Mouse (Mus musculus) embryonic facial prominence, embryonic 10.5 days (tissue): Measurements from ENCODE around the gene Bak1. TPM values are rescaled to one million over a fixed set of nuclear protein-coding genes. Genes with fewer than 3 reads are reported as not detected.

ENCODE experiments used
- DNase-seq: peaks from one replicate; pipeline ENCODE4 v3.0.0-alpha.2; 2017; ENCODE audit warnings: low spot score
- H3K27ac ChIP-seq: fragments of 300-500 bp; sonication (generic); replicated peaks from 2 replicates; pipeline ENCODE4 v1.5.1; 2016; ENCODE audit warnings: mild to moderate bottlenecking
- H3K27me3 ChIP-seq: fragments of 300-500 bp; sonication (generic); replicated peaks from 2 replicates; pipeline ENCODE4 v1.6.1; 2016; ENCODE audit warnings: low read depth, mild to moderate bottlenecking; ENCODE audit not compliant: poor library complexity, severe bottlenecking
- H3K36me3 ChIP-seq: fragments of 300-500 bp; sonication (generic); replicated peaks from 2 replicates; pipeline ENCODE4 v1.6.1; 2016; ENCODE audit warnings: mild to moderate bottlenecking, moderate library complexity
- H3K4me1 ChIP-seq: fragments of 300-500 bp; sonication (generic); 2 replicates; pipeline ENCODE4 v1.6.1; 2016
- H3K4me3 ChIP-seq: fragments of 300-500 bp; sonication (generic); 2 replicates; pipeline ENCODE4 v1.5.1; 2016; ENCODE audit warnings: mild to moderate bottlenecking, moderate library complexity
- H3K9me3 ChIP-seq: fragments of 300-500 bp; sonication (generic); 2 replicates; pipeline ENCODE4 v1.6.1; 2016; ENCODE audit warnings: mild to moderate bottlenecking
- WGBS: fragments of 180-500 bp; shearing (Covaris S2); methylation state at CpG from one replicate; pipeline ENCODE4 v1.1.7; 2016; 5-methylcytosine and 5-hydroxymethylcytosine counted together
- polyA plus RNA-seq: library from polyadenylated mRNA; unstranded; fragments of >200 nt; fragmentation: Nextera tagmentation; extraction: Ambion mirVana; gene quantifications from 2 replicates; pipeline ENCODE4 v1.2.1, GENCODE M21; 2016

Bak1 gene
- polyA plus RNA-seq = 2.8 and 3.3 TPM in 2 replicates

DNA sequence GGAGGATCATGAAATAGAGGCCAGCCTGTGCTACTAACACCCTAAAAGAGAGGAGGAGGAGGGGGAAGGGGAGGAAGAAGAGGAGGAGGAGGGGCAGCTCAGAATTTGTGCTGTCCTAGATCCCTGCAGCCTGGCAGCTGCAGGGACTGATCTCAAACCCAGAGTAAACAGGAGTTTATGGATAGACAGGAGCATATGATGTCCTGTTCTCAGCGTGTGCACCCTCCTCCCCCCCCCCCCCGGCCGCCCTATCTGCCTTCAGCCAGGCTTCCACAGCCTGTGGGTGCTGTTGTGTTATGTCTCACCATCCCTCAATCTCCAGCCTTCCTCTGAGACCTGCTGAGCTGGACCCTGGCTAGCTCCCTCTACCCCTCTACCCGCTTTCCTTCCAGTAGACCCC is at the start of gene Bak1:
Bak1 (minus strand) TSS at position 101 of the 400 bp plus-strand sequence.
- 52% methylated on average over 4 of the region's 4 CpGs for WGBS
- DNase-seq = no peak
- Histone ChIP-seq H3K27ac (peak within 1 kb of the TSS; percentile 96), H3K27me3 (no peaks in the 10 kb centered on the region), H3K36me3 (peaks cover 26% of the 10 kb centered on the region), H3K4me3 (peak within 1 kb of the TSS; percentile 81), H3K4me1 (peaks cover 39% of the 10 kb centered on the region), H3K9me3 (no peaks in the 10 kb centered on the region)

DNA sequence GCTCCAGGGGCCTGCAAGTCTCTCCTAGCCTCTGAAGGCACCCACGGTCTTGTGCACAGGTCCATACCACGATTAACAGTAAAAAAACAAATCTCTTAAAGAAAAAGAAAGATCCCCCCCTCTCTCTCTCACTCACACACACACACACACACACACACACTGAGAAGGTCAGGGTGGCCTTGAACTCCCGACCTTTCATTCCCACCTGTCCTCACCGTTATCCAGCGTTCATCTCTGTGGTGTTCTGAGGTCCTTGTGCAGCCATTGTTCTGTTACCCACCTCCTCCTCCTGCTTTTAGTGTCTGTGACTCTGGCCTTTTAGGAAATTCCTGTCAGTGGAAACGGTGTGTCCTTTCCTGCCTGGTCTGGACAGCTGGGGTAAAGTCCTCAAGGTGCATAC is 49.7 kb upstream of the Bak1 start:
- 88% methylated on average over 6 of the region's 6 CpGs for WGBS
- Histone ChIP-seq H3K9me3 (peaks cover 3% of the 10 kb centered on the region; the same call in 1 of the 2 replicates), H3K4me3 (no peak overlapping the region), H3K27me3 (no peaks in the 10 kb centered on the region), H3K36me3 (no peaks in the 10 kb centered on the region), H3K4me1 (peaks cover 45% of the 10 kb centered on the region), H3K27ac (no peak overlapping the region)
- no peak for DNase-seq

DNA sequence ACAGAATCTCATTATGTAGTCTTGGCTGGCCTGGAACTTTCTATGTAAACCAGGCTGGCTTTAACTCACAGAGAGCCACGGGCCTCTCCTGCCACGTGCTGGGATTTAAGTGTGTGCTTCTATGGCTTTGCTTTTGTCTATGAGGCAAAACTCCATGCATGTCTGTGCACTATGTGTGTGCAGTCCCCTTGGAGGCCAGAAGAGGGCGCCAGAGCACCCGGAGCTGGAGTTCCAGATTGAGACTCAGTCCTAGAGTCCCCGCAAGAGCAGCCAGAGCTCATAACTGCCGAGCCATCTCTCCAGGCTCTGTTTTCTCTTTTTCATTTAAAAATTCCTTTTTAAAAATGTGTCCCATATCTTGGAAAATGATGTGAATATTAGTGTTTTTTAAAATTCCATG is 49.1 kb upstream of the Bak1 start:
- Histone ChIP-seq H3K27ac (no peak overlapping the region), H3K27me3 (no peaks in the 10 kb centered on the region), H3K36me3 (no peaks in the 10 kb centered on the region), H3K4me3 (no peak overlapping the region), H3K9me3 (peaks cover 3% of the 10 kb centered on the region; the same call in 1 of the 2 replicates), H3K4me1 (peaks cover 40% of the 10 kb centered on the region)
- 78% methylated on average over 6 of the region's 6 CpGs for WGBS
- DNase-seq = no peak

DNA sequence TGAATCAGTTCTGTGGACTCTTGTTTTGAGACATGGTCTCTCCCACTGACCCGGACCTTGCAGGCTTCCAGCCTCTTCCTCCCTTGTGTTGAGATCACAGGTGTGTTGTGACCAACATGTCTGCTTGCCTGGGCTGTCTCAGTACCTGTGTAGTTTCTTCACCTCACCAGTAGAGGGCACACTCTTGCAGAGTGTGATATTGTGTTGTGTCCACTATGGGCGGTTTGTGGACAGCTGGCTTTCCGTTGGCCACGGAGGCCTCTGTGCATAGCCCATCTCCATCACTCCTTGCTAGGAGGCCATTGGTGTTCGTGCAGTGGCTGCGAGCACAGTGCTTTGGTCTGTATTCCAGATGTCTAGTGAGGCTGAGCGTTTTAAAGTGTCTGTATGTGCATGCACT is 48.3 kb upstream of the Bak1 start:
- WGBS = 94% methylated on average over 7 of the region's 7 CpGs
- no peaks in the 10 kb centered on the region for H3K36me3 ChIP-seq
- peaks cover 36% of the 10 kb centered on the region for H3K4me1 ChIP-seq
- H3K9me3 ChIP-seq = peaks cover 3% of the 10 kb centered on the region; the same call in 1 of the 2 replicates
- no peak overlapping the region for H3K27ac ChIP-seq
- no peak overlapping the region for H3K4me3 ChIP-seq
- no peaks in the 10 kb centered on the region for H3K27me3 ChIP-seq
- no peak for DNase-seq

DNA sequence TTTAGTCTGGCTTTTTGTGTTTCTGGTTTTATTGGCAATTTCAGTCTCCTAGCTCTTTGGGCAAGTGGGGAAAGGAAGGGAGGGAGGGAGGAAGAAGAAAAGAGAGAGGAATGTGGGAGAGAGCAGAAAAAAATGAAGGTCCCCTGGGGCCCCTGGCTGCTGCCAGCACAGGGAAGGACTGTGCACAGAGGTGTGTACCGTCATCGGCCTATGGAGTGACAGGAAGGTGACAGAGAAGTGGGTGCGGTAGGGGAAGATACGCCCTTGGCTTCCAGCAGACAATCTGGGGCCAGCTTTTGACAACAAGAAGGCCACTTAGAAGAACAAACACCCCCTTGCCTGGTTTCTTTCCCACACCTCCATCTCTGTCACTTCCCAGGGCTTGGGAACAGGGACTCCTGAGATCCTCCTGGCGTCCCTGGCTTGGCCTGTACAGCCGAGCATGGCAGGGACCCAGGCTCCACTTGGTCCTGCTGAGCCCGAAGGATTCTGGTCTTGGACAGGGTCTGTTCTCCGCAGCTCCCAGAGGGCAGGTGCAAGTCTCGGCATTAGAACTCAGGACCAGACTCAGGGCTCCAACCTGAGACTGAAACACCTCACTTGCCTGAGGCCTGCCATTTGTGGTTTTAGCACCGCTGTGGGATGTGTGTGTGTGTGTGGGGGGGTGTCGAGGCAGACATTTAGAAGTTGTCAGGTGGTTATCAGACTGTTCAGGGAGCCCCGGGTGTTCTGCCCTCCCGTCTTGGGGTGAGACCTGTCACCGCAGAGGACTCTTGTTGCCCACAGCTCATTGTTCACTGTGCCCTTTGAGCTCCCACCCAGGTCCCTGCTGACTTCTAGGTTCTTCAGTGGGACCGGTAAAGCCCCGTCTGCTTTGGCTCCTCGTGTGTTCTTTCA is 46.3 kb upstream of the Bak1 start:
- H3K36me3 ChIP-seq = no peaks in the 10 kb centered on the region
- DNase-seq = no peak
- H3K27me3 ChIP-seq = no peaks in the 10 kb centered on the region
- WGBS = 86% methylated on average over 17 of the region's 17 CpGs
- peaks cover 23% of the 10 kb centered on the region for H3K4me1 ChIP-seq
- H3K4me3 ChIP-seq = no peak overlapping the region
- no peak overlapping the region for H3K27ac ChIP-seq
- peaks cover 3% of the 10 kb centered on the region; the same call in 1 of the 2 replicates for H3K9me3 ChIP-seq

DNA sequence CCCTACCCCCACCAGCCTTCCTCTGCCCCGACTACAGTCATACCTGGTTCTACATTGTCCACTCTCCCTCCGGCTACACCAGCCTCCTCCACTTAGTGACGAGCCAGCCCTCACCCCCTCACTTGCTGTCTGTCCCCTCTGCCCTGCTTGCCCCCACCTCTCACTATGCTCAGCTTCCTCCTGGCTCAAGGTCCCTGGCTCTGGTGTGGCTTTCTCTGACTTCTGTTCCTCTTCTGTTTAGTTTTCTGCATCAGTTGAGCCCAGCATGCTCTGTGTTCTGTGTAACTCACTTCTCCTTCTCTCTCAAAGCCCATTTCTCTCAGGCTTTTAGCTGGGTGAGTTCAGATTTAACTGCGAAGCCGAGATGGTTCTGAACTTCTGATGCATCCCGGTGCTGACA is 45.4 kb upstream of the Bak1 start:
- Histone ChIP-seq H3K9me3 (peaks cover 3% of the 10 kb centered on the region; the same call in 1 of the 2 replicates), H3K27ac (peak overlapping the region; percentile 52), H3K4me1 (peaks cover 30% of the 10 kb centered on the region), H3K36me3 (no peaks in the 10 kb centered on the region), H3K4me3 (no peak overlapping the region), H3K27me3 (no peaks in the 10 kb centered on the region)
- DNase-seq = no peak
- 74% methylated on average over 6 of the region's 6 CpGs for WGBS

DNA sequence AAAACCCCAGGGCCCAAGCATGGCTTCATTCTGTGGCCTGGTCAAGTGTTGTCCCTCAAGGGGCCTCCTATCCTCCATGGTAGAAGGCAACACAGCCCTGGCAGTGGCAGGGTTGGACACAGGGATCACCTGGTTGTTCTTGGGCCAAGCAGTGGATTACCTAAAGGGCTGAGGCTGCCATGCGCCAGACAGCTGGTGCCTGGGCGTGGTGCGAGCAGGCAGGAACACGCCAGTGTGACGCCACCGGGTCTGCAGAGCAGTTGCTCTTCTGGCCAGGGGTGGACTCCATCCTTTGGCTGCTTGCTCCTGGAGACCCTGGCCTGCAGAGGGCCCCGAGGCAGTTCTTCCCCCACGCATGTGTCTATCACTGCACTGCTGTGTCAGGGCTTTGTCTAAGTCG is 45.0 kb upstream of the Bak1 start:
- no peak for DNase-seq
- Histone ChIP-seq H3K4me1 (peaks cover 32% of the 10 kb centered on the region), H3K27ac (peak overlapping the region; percentile 52), H3K36me3 (no peaks in the 10 kb centered on the region), H3K27me3 (no peaks in the 10 kb centered on the region), H3K4me3 (no peak overlapping the region), H3K9me3 (peaks cover 3% of the 10 kb centered on the region; the same call in 1 of the 2 replicates)
- WGBS = 76% methylated on average over 9 of the region's 9 CpGs

DNA sequence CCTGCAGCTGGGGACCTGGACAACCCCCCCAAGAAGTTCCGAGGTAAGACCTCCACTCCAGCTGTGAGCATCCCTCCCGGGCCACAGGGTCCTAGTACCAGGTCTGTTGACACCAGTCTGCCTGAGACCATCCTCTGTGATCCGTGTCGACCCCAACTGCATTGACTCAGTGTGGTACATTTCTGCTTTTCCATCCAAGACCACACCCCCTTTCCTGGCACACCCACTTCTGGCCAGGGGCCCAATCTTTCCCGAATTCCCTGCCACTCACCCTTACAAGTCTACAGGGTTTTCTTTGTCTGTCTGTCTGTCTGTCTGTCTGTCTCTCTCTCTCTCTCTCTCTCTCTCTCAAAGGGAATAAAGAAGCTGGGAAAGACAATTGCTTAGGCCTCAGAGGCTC is 44.3 kb upstream of the Bak1 start:
- H3K36me3 ChIP-seq = no peaks in the 10 kb centered on the region
- whole genome bisulfite sequencing = 81% methylated on average over 5 of the region's 5 CpGs
- H3K4me3 ChIP-seq = no peak overlapping the region
- peaks cover 3% of the 10 kb centered on the region; the same call in 1 of the 2 replicates for H3K9me3 ChIP-seq
- H3K27me3 ChIP-seq = no peaks in the 10 kb centered on the region
- H3K27ac ChIP-seq = no peak overlapping the region
- no peak for DNase-seq
- H3K4me1 ChIP-seq = peaks cover 32% of the 10 kb centered on the region

DNA sequence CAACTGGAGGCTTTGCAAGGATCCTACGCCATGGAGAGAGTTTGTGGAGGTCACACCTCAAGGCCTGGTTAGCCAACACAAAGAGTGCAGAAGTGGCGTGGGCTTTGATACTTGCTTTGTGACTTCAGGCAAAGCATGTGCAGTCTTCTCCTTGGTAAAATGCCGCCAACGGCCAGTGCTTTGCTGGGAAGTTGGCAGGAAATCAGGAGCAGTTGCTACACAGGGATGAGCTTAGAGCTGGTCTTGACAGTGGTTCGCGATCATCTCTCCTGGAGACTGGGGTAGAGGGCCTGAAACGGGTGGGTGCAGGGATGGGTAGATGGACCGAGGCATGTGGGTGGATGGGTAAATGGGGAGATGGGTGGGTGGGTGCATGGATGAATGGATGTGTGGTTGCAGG is 43.6 kb upstream of the Bak1 start:
- no peaks in the 10 kb centered on the region for H3K36me3 ChIP-seq
- WGBS = 92% methylated on average over 8 of the region's 8 CpGs
- DNase-seq = no peak
- no peak overlapping the region for H3K4me3 ChIP-seq
- peaks cover 32% of the 10 kb centered on the region for H3K4me1 ChIP-seq
- H3K27ac ChIP-seq = no peak overlapping the region
- H3K9me3 ChIP-seq = no peaks in the 10 kb centered on the region
- H3K27me3 ChIP-seq = no peaks in the 10 kb centered on the region

DNA sequence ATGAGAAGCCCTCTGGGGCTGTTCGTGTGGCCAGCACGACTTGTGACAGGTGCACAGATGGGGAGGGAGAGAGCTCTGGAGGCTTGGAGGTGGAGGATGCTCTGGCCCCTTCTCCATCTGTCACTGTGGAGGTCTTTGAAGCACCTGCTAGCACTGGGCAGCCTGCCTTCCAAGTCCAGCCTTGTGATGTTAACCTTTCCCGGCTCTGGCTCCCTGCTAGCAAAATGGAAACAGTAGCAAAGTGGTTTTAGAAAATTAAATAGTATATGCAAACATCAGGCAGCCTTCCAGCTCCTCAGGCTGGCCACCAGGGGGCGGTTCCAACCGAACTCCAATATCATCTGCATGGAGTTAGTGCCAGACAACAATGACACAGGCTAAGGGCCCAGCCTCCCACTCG is 42.8 kb upstream of the Bak1 start:
- Histone ChIP-seq H3K36me3 (no peaks in the 10 kb centered on the region), H3K4me1 (peaks cover 33% of the 10 kb centered on the region), H3K27ac (no peak overlapping the region), H3K27me3 (no peaks in the 10 kb centered on the region), H3K9me3 (no peaks in the 10 kb centered on the region), H3K4me3 (no peak overlapping the region)
- DNase-seq = peak; percentile 66
- WGBS = 49% methylated on average over 6 of the region's 6 CpGs

DNA sequence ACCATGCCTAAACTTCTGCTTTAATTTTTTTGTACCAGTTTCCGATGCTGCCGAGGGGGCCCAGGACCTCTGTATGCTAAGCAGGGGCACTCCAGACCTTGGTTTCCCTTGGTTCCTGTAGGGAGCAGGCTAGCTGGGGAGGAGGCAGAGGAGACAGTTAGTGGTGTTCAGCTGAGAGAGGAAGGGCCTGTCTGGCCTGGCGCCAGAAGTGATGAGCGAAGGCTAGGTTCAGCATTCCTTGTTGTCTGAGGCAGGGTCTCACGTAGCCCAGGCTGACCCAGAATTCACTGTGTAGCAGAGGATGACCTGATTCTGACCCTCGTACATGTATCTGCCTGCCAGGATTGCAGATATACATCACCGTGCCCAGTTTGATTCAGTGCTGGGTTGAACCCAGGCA is 42.1 kb upstream of the Bak1 start:
- peaks cover 37% of the 10 kb centered on the region for H3K4me1 ChIP-seq
- DNase-seq = no peak
- no peaks in the 10 kb centered on the region for H3K9me3 ChIP-seq
- no peak overlapping the region for H3K27ac ChIP-seq
- H3K4me3 ChIP-seq = no peak overlapping the region
- 92% methylated on average over 7 of the region's 7 CpGs for WGBS
- no peaks in the 10 kb centered on the region for H3K27me3 ChIP-seq
- no peaks in the 10 kb centered on the region for H3K36me3 ChIP-seq

DNA sequence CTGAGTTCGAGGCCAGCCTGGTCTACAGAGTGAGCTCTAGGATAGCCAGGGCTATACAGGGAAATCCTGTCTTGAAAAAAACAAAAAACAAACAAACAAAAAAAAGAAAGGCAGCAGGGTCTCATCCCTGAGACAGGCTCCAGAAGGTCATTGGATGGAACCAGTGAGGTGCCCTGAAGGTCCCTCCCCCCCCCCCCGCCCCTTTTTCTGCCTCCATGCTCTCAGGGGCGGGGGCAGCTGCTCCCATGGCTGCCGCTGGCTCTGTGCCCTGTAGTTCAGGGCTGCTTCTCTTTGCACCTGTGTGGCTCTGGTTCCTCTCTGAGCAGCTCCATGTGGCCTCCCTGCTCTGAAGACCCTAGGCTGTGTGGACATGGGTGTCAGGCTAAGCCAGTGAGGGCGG is 40.3 kb upstream of the Bak1 start:
- no peaks in the 10 kb centered on the region for H3K27me3 ChIP-seq
- 69% methylated on average over 5 of the region's 5 CpGs for WGBS
- DNase-seq = no peak
- no peak overlapping the region for H3K4me3 ChIP-seq
- H3K4me1 ChIP-seq = peaks cover 32% of the 10 kb centered on the region
- peak overlapping the region; percentile 57; the same call in 1 of the 2 replicates for H3K27ac ChIP-seq
- H3K36me3 ChIP-seq = no peaks in the 10 kb centered on the region
- H3K9me3 ChIP-seq = no peaks in the 10 kb centered on the region

DNA sequence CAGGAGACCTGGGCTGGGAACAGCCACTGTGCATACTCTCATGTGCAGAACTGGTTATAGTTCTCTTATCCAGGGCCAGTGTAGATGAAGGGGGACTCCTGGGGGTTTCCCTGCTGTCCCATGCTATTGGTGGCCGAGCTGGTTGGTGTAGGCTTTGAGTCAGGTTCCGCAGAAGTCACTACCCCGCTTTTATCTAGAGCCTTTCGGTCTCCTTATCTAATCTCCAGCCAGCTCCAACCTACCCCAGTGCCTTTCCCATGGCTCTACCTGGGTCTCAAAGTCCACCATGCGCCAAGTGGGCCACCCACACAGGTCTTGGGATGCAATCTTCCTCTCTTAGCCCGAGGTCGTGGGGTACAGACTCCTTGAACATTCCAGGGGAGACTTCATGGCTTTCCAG is 37.3 kb upstream of the Bak1 start:
- H3K4me1 ChIP-seq = peaks cover 37% of the 10 kb centered on the region
- no peaks in the 10 kb centered on the region for H3K27me3 ChIP-seq
- WGBS = 82% methylated on average over 7 of the region's 7 CpGs
- H3K9me3 ChIP-seq = no peaks in the 10 kb centered on the region
- no peak overlapping the region for H3K27ac ChIP-seq
- no peaks in the 10 kb centered on the region for H3K36me3 ChIP-seq
- no peak overlapping the region for H3K4me3 ChIP-seq
- no peak for DNase-seq
